Mouse (Mus musculus) erythroid progenitor cell, adult 5-6 weeks (primary cell): ENCODE results near the gene Lcorl. TPM values are rescaled to one million over a fixed set of nuclear protein-coding genes. Genes with fewer than 3 reads are reported as not detected.

Experiments used
- total RNA-seq, 2 experiments: library from RNA; stranded (forward) in 1 of 2; stranded (reverse) in 1 of 2; fragments of 150-400 nt in 1 of 2; fragments of 186-747, 209-891 nt in 1 of 2; gene quantifications; 2 replicates each; pipeline versions ENCODE4 v1.2.3 to v1.2.4; 2015 to 2017; ENCODE audit warnings: low replicate concordance in 2 of 2

The Lcorl gene
- total RNA-seq, 2 experiments from 2014 or later: 21.1 to 36.9 TPM

Other genes starting within 250 kb of the Lcorl start
- gene Fam184b, start 218.0 kb downstream of the Lcorl start, total RNA-seq (2015; ENCODE audit: low replicate concordance): not detected in 2 replicates
- gene Fam184b, start 218.0 kb downstream of the Lcorl start, total RNA-seq (2017; ENCODE audit: low replicate concordance): not detected in 2 replicates
- 382 and 401 TPM in 2 replicates for gene Ncapg, start 187.7 kb downstream of the Lcorl start, total RNA-seq (2015; ENCODE audit: low replicate concordance)
- 362 and 411 TPM in 2 replicates for gene Ncapg, start 187.7 kb downstream of the Lcorl start, total RNA-seq (2017; ENCODE audit: low replicate concordance)